In the genomic region with DNA sequence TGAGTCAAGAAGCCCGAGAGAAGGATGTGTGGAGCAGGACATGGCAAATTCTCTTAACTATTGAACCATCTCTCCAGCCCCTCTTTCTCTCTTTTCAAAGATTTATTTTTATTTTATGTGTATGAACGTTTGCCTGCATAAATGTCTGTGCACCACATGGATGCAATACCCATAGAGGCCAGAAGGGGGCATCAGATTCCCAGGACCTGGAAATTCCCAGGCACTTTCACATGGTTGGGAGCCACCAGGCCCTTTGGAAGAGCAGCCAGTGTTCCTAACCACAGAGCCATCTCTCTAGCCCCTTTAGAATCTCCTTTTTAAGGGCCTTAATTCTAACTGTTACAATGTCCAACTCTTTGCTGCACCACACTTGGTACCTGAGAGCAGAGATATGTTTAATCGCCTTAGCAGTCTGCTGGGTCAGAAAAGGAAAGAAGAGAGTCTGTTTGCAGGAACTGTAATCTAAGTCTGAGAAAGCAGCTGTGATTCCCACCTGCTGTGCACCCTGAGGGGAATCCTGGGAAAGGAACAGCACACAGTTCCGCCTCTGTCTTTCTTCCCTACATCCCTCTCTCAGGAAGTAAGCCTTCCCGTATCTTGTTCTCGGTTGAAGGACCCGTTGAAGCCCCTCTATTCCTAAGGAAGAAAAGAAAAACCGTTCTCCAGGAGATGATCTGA, we compare ENCODE assay signal across 16 mouse cellular contexts.
DNase-seq lines count a peak whose midpoint lies in the region; ATAC-seq and TF ChIP-seq lines count a peak whose summit lies in the region.
"Had no signal": no experiment of that assay in that cellular context is flagged by ENCODE, and none has a peak within 500 bp of the region (broad histone marks: within the 10 kb centered on the region; RNA-seq: fewer than 3 reads in every experiment).

No protein-coding gene starts in this region.

- H3K4me1 ChIP-seq in hindbrain, postnatal 0 days (ENCODE audit: insufficient read depth, low read length) = no peaks in the 10 kb centered on the region
- H3K4me1 ChIP-seq in hindbrain, embryonic 11.5 days (replicated peaks; ENCODE audit: control insufficient read depth, insufficient read depth, low read length) = no peaks in the 10 kb centered on the region
- H3K4me1 ChIP-seq in lung, postnatal 0 days (ENCODE audit: insufficient read depth, low read depth, low read length) = peaks cover 8% of the 10 kb centered on the region
- peaks cover 20% of the 10 kb centered on the region; the same call in 1 of the 2 replicates for H3K4me1 ChIP-seq in stomach, embryonic 15.5 days

- no peak overlapping the region for H3K9ac ChIP-seq in hindbrain, postnatal 0 days (replicated peaks; ENCODE audit: low read length)
- no peak overlapping the region for H3K9ac ChIP-seq in hindbrain, embryonic 11.5 days (ENCODE audit: low read depth, low read length)
- no peak overlapping the region for H3K9ac ChIP-seq in lung, postnatal 0 days (replicated peaks; ENCODE audit: low read depth)
- no peak overlapping the region for H3K9ac ChIP-seq in stomach, embryonic 15.5 days
- H3K9ac ChIP-seq: heart, embryonic 13.5 days; hindbrain, embryonic 14.5 days; kidney, embryonic 15.5 days; neural tube, embryonic 15.5 days had no signal

- no peak overlapping the region for H3K4me2 ChIP-seq in hindbrain, postnatal 0 days (ENCODE audit: low read depth, low read length)
- no peak overlapping the region for H3K4me2 ChIP-seq in hindbrain, embryonic 11.5 days (replicated peaks; ENCODE audit: low read depth, low read length)
- no peak overlapping the region for H3K4me2 ChIP-seq in lung, postnatal 0 days (replicated peaks; ENCODE audit: low read depth, low read length)
- H3K4me2 ChIP-seq in stomach, embryonic 15.5 days = no peak overlapping the region
- H3K4me2 ChIP-seq: heart, embryonic 13.5 days; hindbrain, embryonic 14.5 days; kidney, embryonic 15.5 days; neural tube, embryonic 15.5 days had no signal

- no peak for DNase-seq in hindbrain, postnatal 0 days (ENCODE audit: low spot score)
- DNase-seq in hindbrain, embryonic 11.5 days (ENCODE audit: low spot score) = no peak
- no peak for DNase-seq in lung, postnatal 0 days (ENCODE audit: low spot score)
- DNase-seq in lung, postnatal 25 days (ENCODE audit: low spot score) = no peak
- peak; percentile 88 for DNase-seq in ZHBTc4 (ENCODE audit: low read depth, low spot score)
- no peak for DNase-seq in adrenal gland, postnatal 36 days
- no peak for DNase-seq in embryo, embryonic 10.5 days (ENCODE audit: low spot score)
- DNase-seq: gastrocnemius, postnatal 25 days; layer of hippocampus, adult 9-11 months; left cerebral cortex, postnatal 4 days had no signal

- TF ChIP-seq EP300 in lung, postnatal 0 days (IDR thresholded peaks at IDR 0.05) = no peak

- 82% methylated on average over 8 of the region's 8 CpGs for WGBS in hindbrain, postnatal 0 days
- 91% methylated on average over 8 of the region's 8 CpGs for WGBS in hindbrain, embryonic 11.5 days
- WGBS in lung, postnatal 0 days = 90% methylated on average over 8 of the region's 8 CpGs
- WGBS in stomach, embryonic 15.5 days = 91% methylated on average over 8 of the region's 8 CpGs

- no peaks in the 10 kb centered on the region for H3K36me3 ChIP-seq in hindbrain, postnatal 0 days (ENCODE audit: insufficient read depth, low read length)
- no peaks in the 10 kb centered on the region for H3K36me3 ChIP-seq in hindbrain, embryonic 11.5 days (ENCODE audit: control insufficient read depth, insufficient read depth, low read length)
- H3K36me3 ChIP-seq in lung, postnatal 0 days (ENCODE audit: insufficient read depth, low read length) = no peaks in the 10 kb centered on the region
- no peaks in the 10 kb centered on the region for H3K36me3 ChIP-seq in stomach, embryonic 15.5 days
- H3K36me3 ChIP-seq: heart, embryonic 13.5 days; kidney, embryonic 15.5 days; neural tube, embryonic 15.5 days had no signal

- peak; percentile 51 for TF ChIP-seq CTCF in hindbrain, postnatal 0 days (IDR thresholded peaks at IDR 0.05; ENCODE audit: low read depth)
- TF ChIP-seq CTCF in lung, postnatal 0 days (IDR thresholded peaks at IDR 0.05) = peak; percentile 57

- no peaks in the 10 kb centered on the region for H3K9me3 ChIP-seq in hindbrain, postnatal 0 days (ENCODE audit: low read length)
- no peaks in the 10 kb centered on the region for H3K9me3 ChIP-seq in hindbrain, embryonic 11.5 days (ENCODE audit: control insufficient read depth, low read length)
- no peaks in the 10 kb centered on the region for H3K9me3 ChIP-seq in lung, postnatal 0 days (ENCODE audit: low read length)
- H3K9me3 ChIP-seq in stomach, embryonic 15.5 days = no peaks in the 10 kb centered on the region
- H3K9me3 ChIP-seq: heart, embryonic 13.5 days; kidney, embryonic 15.5 days; neural tube, embryonic 15.5 days had no signal

- no peak overlapping the region for H3K27ac ChIP-seq in hindbrain, postnatal 0 days
- no peak overlapping the region for H3K27ac ChIP-seq in hindbrain, embryonic 11.5 days (ENCODE audit: low read depth, low read length)
- H3K27ac ChIP-seq in lung, postnatal 0 days (ENCODE audit: low read length) = no peak overlapping the region
- H3K27ac ChIP-seq in stomach, embryonic 15.5 days = peak overlapping the region; percentile 67; the same call in 1 of the 2 replicates
- H3K27ac ChIP-seq: hindbrain, embryonic 14.5 days; kidney, embryonic 15.5 days had no signal

- no peak for ATAC-seq in hindbrain, postnatal 0 days
- ATAC-seq in hindbrain, embryonic 11.5 days (ENCODE audit: low FRiP score) = no peak
- ATAC-seq in lung, postnatal 0 days = no peak
- ATAC-seq in stomach, embryonic 15.5 days (ENCODE audit: insufficient read depth, low FRiP score, low read depth) = no peak
- ATAC-seq: forebrain, embryonic 14.5 days had no signal

- H3K4me3 ChIP-seq in hindbrain, postnatal 0 days (ENCODE audit: low read length) = no peak overlapping the region
- H3K4me3 ChIP-seq in hindbrain, embryonic 11.5 days (ENCODE audit: low read depth, low read length) = no peak overlapping the region
- no peak overlapping the region for H3K4me3 ChIP-seq in lung, postnatal 0 days (ENCODE audit: low read depth, low read length)
- H3K4me3 ChIP-seq in stomach, embryonic 15.5 days (replicated peaks) = no peak overlapping the region
- H3K4me3 ChIP-seq: heart, embryonic 13.5 days; kidney, embryonic 15.5 days; neural tube, embryonic 15.5 days had no signal

- H3K27me3 ChIP-seq in hindbrain, postnatal 0 days (ENCODE audit: insufficient read depth, low read length) = no peaks in the 10 kb centered on the region
- no peaks in the 10 kb centered on the region for H3K27me3 ChIP-seq in hindbrain, embryonic 11.5 days (ENCODE audit: control insufficient read depth, insufficient read depth, low read length)
- no peaks in the 10 kb centered on the region for H3K27me3 ChIP-seq in lung, postnatal 0 days (replicated peaks; ENCODE audit: insufficient read depth, low read length)
- H3K27me3 ChIP-seq in stomach, embryonic 15.5 days (replicated peaks) = no peaks in the 10 kb centered on the region
- H3K27me3 ChIP-seq: heart, embryonic 13.5 days; kidney, embryonic 15.5 days; neural tube, embryonic 15.5 days had no signal
